Mouse (Mus musculus) midbrain, embryonic 12.5 days (tissue): ENCODE measurements around the gene Elavl1. TPM values are rescaled to one million over a fixed set of nuclear protein-coding genes. Genes with fewer than 3 reads are reported as not detected.
"Not testable (repeated sequence)": the region's sequence is repeated elsewhere in the genome, so short reads cannot be mapped to it uniquely, and the experiment has no call there.

Source experiments
- ATAC-seq: fragments of 200-750 bp; cut with Nextera tagmentation; 2 replicates; pipeline ENCODE4 v1.8.0; 2017; ENCODE audit warnings: low read depth, moderate TSS enrichment, moderate library complexity; ENCODE audit not compliant: low FRiP score
- H3K27ac ChIP-seq: fragments of 300-500 bp; sonication (generic); replicated peaks from 2 replicates; pipeline ENCODE4 v1.5.1; 2016; ENCODE audit warnings: mild to moderate bottlenecking
- H3K27me3 ChIP-seq: fragments of 300-500 bp; sonication (generic); 2 replicates; pipeline ENCODE4 v1.6.1; 2016; ENCODE audit warnings: mild to moderate bottlenecking
- H3K36me3 ChIP-seq: fragments of 300-500 bp; sonication (generic); 2 replicates; pipeline ENCODE4 v1.6.1; 2016
- H3K4me1 ChIP-seq: fragments of 300-500 bp; sonication (generic); 2 replicates; pipeline ENCODE4 v1.6.1; 2016
- H3K4me2 ChIP-seq: fragments of 300-500 bp; sonication (generic); replicated peaks from 2 replicates; pipeline ENCODE4 v1.6.1; 2016; ENCODE audit warnings: mild to moderate bottlenecking, moderate library complexity
- H3K4me3 ChIP-seq: fragments of 300-500 bp; sonication (generic); 2 replicates; pipeline ENCODE4 v1.5.1; 2016; ENCODE audit warnings: mild to moderate bottlenecking
- H3K9ac ChIP-seq: fragments of 300-500 bp; sonication (generic); replicated peaks from 2 replicates; pipeline ENCODE4 v1.6.1; 2016; ENCODE audit warnings: mild to moderate bottlenecking, moderate library complexity
- H3K9me3 ChIP-seq: fragments of 300-500 bp; sonication (generic); 2 replicates; pipeline ENCODE4 v1.6.1; 2016; ENCODE audit warnings: mild to moderate bottlenecking
- WGBS: fragments of 180-500 bp; shearing (Covaris S2); methylation state at CpG from one replicate; pipeline ENCODE4 v1.1.7; 2016; 5-methylcytosine and 5-hydroxymethylcytosine counted together
- polyA plus RNA-seq: library from polyadenylated mRNA; unstranded; fragments of >200 nt; fragmentation: Nextera tagmentation; extraction: Ambion mirVana; gene quantifications from 2 replicates; pipeline ENCODE4 v1.2.1, GENCODE M21; 2016

Elavl1 gene
- polyA plus RNA-seq, 1 experiment from 2014 or later, result 302 TPM

DNA sequence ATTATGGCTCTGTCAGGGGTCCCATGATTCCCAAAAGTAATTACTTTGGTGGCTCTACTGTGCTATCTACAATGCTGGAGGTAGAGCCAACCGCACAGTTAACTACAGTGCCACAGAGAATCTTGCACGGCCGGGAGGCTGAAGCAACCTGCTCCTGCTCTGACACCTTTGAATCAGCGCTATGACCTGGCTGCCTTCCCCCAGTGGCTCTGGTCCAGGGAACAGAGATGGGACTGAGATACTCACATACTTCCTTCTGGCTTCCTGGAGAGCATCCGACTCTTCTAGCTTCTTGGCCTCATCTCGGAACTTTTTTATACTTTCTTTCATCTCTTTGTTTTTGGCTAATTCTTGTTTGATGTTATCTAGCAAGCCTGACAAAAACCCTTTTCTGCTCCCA is 55.6 kb downstream of the Elavl1 start:
- ATAC-seq, result no peak
- H3K27me3 ChIP-seq, result no peaks in the 10 kb centered on the region
- peaks cover 3% of the 10 kb centered on the region; the same call in 1 of the 2 replicates for H3K4me1 ChIP-seq
- no peak overlapping the region for H3K9ac ChIP-seq
- no peak overlapping the region for H3K27ac ChIP-seq
- H3K4me2 ChIP-seq, result no peak overlapping the region
- WGBS, result 94% methylated on average over 6 of the region's 6 CpGs
- no peaks in the 10 kb centered on the region for H3K9me3 ChIP-seq
- H3K4me3 ChIP-seq, result no peak overlapping the region
- peaks cover 84% of the 10 kb centered on the region for H3K36me3 ChIP-seq

DNA sequence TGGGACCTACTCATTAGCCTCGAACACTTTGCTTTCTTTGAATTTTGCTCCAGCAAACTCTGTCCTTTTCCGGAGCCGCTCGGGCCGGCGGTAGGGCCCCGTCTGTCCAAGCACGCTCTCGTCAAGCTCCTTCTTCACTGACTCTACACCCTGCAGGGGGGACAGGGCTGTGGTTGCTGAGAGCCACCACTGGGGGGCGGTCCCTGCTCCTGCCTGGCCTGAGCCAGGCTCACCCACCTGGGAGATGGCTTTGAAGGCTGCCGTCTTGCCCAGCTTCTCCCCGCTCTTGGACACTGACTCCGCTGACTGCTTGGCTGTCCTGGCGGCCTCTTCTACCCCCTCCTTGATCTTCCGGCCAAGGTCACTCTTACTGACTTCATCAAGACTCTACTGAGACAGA is 57.6 kb downstream of the Elavl1 start:
- Histone ChIP-seq H3K27me3 (no peaks in the 10 kb centered on the region), H3K4me1 (no peaks in the 10 kb centered on the region), H3K9ac (no peak overlapping the region), H3K9me3 (no peaks in the 10 kb centered on the region), H3K4me3 (no peak overlapping the region), H3K4me2 (no peak overlapping the region), H3K36me3 (peaks cover 94% of the 10 kb centered on the region), H3K27ac (no peak overlapping the region)
- 0 out of 2 replicates have a peak, but pooled peaks have one; percentile 47 for ATAC-seq
- 77% methylated on average over 15 of the region's 15 CpGs for WGBS

- H3K4me3 ChIP-seq, result no peak overlapping the region
- H3K27me3 ChIP-seq, result no peaks in the 10 kb centered on the region
- H3K4me1 ChIP-seq, result no peaks in the 10 kb centered on the region
- no peaks in the 10 kb centered on the region for H3K9me3 ChIP-seq
- WGBS, result 93% methylated on average over 15 of the region's 15 CpGs
- no peak overlapping the region for H3K27ac ChIP-seq
- peaks cover 98% of the 10 kb centered on the region for H3K36me3 ChIP-seq
- no peak for ATAC-seq
- no peak overlapping the region for H3K9ac ChIP-seq
- H3K4me2 ChIP-seq, result no peak overlapping the region
These were observed 59.9 kb downstream of the Elavl1 start for GRCm38 (mm10) chr8:4265160-4265914.

- WGBS, result 91% methylated on average over 8 of the region's 8 CpGs
- H3K27me3 ChIP-seq, result no peaks in the 10 kb centered on the region
- H3K4me3 ChIP-seq, result no peak overlapping the region
- peaks cover 86% of the 10 kb centered on the region for H3K36me3 ChIP-seq
- no peak overlapping the region for H3K4me2 ChIP-seq
- no peak for ATAC-seq
- H3K27ac ChIP-seq, result no peak overlapping the region
- H3K4me1 ChIP-seq, result peaks cover 10% of the 10 kb centered on the region
- H3K9ac ChIP-seq, result no peak overlapping the region
- H3K9me3 ChIP-seq, result no peaks in the 10 kb centered on the region
These were observed 62.0 kb downstream of the Elavl1 start for GRCm38 (mm10) chr8:4263105-4263791.

GRCm38 (mm10) chr8:4259805-4260170 is 65.4 kb downstream of the Elavl1 start:
- Histone ChIP-seq H3K36me3 (peaks cover 72% of the 10 kb centered on the region), H3K9me3 (no peaks in the 10 kb centered on the region), H3K27me3 (no peaks in the 10 kb centered on the region), H3K4me3 (no peak overlapping the region), H3K9ac (peak overlapping the region; percentile 90), H3K4me1 (peaks cover 27% of the 10 kb centered on the region), H3K4me2 (0 out of 2 replicates have a peak overlapping the region, but pooled peaks have one; percentile 71), H3K27ac (peak overlapping the region; percentile 94)
- no peak for ATAC-seq
- WGBS, result 82% methylated on average over 4 of the region's 4 CpGs

DNA sequence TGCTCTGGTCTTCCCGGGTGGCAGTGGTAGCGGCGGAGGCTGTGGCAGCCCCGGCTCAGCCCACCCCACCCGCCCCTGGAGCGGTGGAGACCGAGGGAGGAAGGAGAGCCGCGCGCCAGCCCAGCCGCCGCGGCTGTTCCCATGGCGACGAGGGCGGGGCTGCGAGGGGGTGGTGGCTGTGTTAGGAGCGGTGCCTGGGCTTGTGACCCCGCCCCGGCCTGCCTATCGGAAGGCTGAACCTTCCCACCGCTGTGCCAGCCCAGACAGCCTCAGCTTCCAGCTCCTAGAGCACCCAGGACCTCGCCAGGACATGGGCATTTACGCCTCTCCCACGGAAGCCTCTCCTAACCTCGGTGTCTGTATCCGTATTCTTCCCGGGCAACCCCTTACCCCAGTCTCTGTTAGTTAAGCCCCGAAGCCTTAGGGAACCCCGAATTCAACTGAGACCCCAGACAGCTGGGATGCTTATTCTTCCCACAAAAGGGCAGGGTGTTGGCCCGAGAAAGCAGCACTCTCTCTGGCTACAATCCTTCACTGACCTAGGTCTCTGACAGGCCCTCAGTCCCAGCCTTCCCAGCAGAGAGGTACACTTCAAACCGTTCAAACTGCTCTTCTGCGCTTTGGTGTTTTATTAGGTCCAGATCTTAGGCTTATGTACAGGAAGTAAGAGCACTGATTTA is 65.9 kb downstream of the Elavl1 start, which contains the start of gene Ctxn1:
Ctxn1 (minus strand) TSS at position 150 of the 680 bp plus-strand sequence.
- Histone ChIP-seq H3K4me2 (peak within 1 kb of the TSS; percentile 71), H3K36me3 (peaks cover 68% of the 10 kb centered on the region)
- WGBS, result 6% methylated on average over 26 of the region's 33 CpGs

DNA sequence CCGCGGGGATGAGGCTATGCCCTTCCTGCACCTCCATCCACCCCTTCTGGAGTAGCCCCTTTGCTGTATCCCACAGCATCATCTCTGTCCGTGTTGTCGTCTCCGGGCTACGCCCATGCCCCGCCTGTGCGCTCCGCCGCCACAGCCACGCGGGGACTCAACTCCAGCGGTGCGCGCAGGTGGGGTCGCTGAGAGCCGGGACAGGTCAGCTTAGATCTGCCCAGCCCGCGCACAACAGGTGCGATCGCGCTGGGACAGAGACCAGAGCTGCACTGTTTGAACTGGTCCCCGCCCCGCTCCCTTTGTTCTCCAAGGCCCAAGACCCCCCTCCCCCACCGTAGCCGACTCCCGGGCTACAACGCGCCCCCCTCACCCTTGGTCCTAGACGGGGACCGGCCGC is 66.5 kb downstream of the Elavl1 start:
- peak overlapping the region; percentile 90 for H3K9ac ChIP-seq
- peaks cover 62% of the 10 kb centered on the region for H3K36me3 ChIP-seq
- ATAC-seq, result peak; percentile 81
- H3K9me3 ChIP-seq, result no peaks in the 10 kb centered on the region
- peak overlapping the region; percentile 94 for H3K27ac ChIP-seq
- under 1% methylated on average over 32 of the region's 32 CpGs for WGBS
- H3K27me3 ChIP-seq, result no peaks in the 10 kb centered on the region
- peak overlapping the region; percentile 71 for H3K4me2 ChIP-seq
- peak overlapping the region; percentile 74 for H3K4me3 ChIP-seq
- peaks cover 36% of the 10 kb centered on the region for H3K4me1 ChIP-seq

More for the DNA sequence above, 65.9 kb downstream of the Elavl1 start, which contains the start of gene Ctxn1:
- Histone ChIP-seq H3K4me1 (peaks cover 30% of the 10 kb centered on the region), H3K4me3 (peak within 1 kb of the TSS; percentile 74), H3K9ac (peak within 1 kb of the TSS; percentile 90), H3K27me3 (no peaks in the 10 kb centered on the region), H3K9me3 (no peaks in the 10 kb centered on the region), H3K27ac (peak within 1 kb of the TSS; percentile 94)
- peak; percentile 92 for ATAC-seq

DNA sequence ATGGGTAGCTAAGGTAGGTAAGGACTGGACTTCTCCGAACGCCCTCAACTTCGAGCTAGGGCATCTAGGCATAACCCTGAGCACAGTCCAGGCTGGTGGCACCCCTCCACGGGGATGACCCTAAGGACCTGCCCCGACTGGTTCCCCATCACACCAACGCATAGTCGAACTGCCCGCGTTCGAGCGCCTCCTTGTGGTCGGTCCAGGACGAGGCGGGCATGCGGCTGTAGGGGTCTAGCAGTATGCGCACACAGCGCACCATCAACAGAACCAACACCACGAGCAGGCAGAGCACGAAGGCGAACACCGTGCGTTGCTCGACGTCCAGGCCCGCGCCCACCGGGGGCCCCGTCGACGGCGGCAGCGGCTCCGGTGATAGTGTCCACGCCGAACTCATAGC is 67.0 kb downstream of the Elavl1 start:
- H3K4me2 ChIP-seq, result peak overlapping the region; percentile 71
- peak overlapping the region; percentile 90 for H3K9ac ChIP-seq
- ATAC-seq, result peak; percentile 68
- H3K4me1 ChIP-seq, result peaks cover 38% of the 10 kb centered on the region
- WGBS, result 3% methylated on average over 31 of the region's 35 CpGs
- H3K27ac ChIP-seq, result peak overlapping the region; percentile 94
- no peaks in the 10 kb centered on the region for H3K27me3 ChIP-seq
- H3K36me3 ChIP-seq, result peaks cover 57% of the 10 kb centered on the region
- H3K9me3 ChIP-seq, result no peaks in the 10 kb centered on the region
- peak overlapping the region; percentile 74 for H3K4me3 ChIP-seq

- no peaks in the 10 kb centered on the region for H3K27me3 ChIP-seq
- H3K9me3 ChIP-seq, result no peaks in the 10 kb centered on the region
- H3K36me3 ChIP-seq, result peaks cover 48% of the 10 kb centered on the region
- H3K4me2 ChIP-seq, result peak overlapping the region; percentile 71
- peak overlapping the region; percentile 90 for H3K9ac ChIP-seq
- WGBS, result 67% methylated on average over 4 of the region's 4 CpGs
- ATAC-seq, result no peak
- peak overlapping the region; percentile 94; the same call in 1 of the 2 replicates for H3K27ac ChIP-seq
- peak overlapping the region; percentile 74 for H3K4me3 ChIP-seq
- H3K4me1 ChIP-seq, result peaks cover 42% of the 10 kb centered on the region
These were observed 67.9 kb downstream of the Elavl1 start for GRCm38 (mm10) chr8:4257350-4257749.

- peak overlapping the region; percentile 71 for H3K4me2 ChIP-seq
- peak overlapping the region; percentile 74; the same call in 1 of the 2 replicates for H3K4me3 ChIP-seq
- no peaks in the 10 kb centered on the region for H3K9me3 ChIP-seq
- peak overlapping the region; percentile 94; the same call in 1 of the 2 replicates for H3K27ac ChIP-seq
- no peak for ATAC-seq
- H3K36me3 ChIP-seq, result peaks cover 44% of the 10 kb centered on the region
- peak overlapping the region; percentile 90; the same call in 1 of the 2 replicates for H3K9ac ChIP-seq
- H3K4me1 ChIP-seq, result peaks cover 43% of the 10 kb centered on the region
- H3K27me3 ChIP-seq, result no peaks in the 10 kb centered on the region
- WGBS, result 67% methylated on average over 4 of the region's 4 CpGs
These were observed 68.3 kb downstream of the Elavl1 start for GRCm38 (mm10) chr8:4256911-4257310.

- peaks cover 30% of the 10 kb centered on the region for H3K36me3 ChIP-seq
- peaks cover 48% of the 10 kb centered on the region for H3K4me1 ChIP-seq
- H3K4me2 ChIP-seq, H3K9me3 ChIP-seq, ATAC-seq, H3K4me3 ChIP-seq, H3K9ac ChIP-seq, H3K27me3 ChIP-seq, H3K27ac ChIP-seq: not testable (repeated sequence)
- WGBS, result 89% methylated on average over 7 of the region's 7 CpGs
These were observed 69.7 kb downstream of the Elavl1 start for GRCm38 (mm10) chr8:4255471-4255870.
